Mouse (Mus musculus): ENCODE data around the gene Crhr1. TPM values are rescaled to one million over a fixed set of nuclear protein-coding genes. Genes with fewer than 3 reads are reported as not detected.
"Not testable (repeated sequence)": the region's sequence is repeated elsewhere in the genome, so short reads cannot be mapped to it uniquely, and the experiment has no call there.

Crhr1 gene
- polyA plus RNA-seq, 1 experiment, result 2.5 TPM

DNA sequence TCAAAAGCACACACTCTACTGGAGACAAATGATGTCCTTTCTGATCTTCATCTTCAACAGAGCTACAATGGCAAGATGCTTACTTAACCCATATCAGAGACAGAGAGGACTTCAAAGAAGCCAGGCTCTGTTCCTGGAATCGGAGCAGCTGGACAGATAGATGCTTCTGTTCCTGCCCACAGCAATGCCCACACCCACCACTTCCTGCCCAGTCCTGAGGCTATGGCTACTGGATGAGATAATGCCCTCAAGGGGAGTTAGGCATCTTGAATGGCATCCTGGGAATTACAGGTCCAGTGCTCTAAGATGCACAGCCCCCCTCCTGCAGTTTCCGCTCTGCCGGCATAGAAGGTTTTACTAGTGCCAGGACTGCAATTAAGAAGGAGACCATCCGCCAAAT lies 73.9 kb downstream of the Crhr1 start:
- Histone ChIP-seq H3K4me1 (ENCODE audit: control insufficient read depth, insufficient read depth, insufficient read length) (no peaks in the 10 kb centered on the region), H3K4me3 (ENCODE audit: extremely low read depth, insufficient read depth, insufficient read length) (no peak overlapping the region), H3K27ac (ENCODE audit: insufficient read depth, low read length) (no peak overlapping the region), H3K36me3 (ENCODE audit: control insufficient read depth, insufficient read depth, low read length) (no peaks in the 10 kb centered on the region), H3K27me3 (ENCODE audit: control insufficient read depth, insufficient read depth, low read length) (no peaks in the 10 kb centered on the region)
- no peak for DNase-seq (ENCODE audit: low read depth in 1 of 2, low spot score in 2 of 2)
- TF ChIP-seq POLR2A (IDR thresholded peaks at IDR 0.05; ENCODE audit: low read depth, low read length) (no peak), CTCF (IDR thresholded peaks at IDR 0.05; ENCODE audit: extremely low read depth, insufficient read depth, insufficient read length, insufficient replicate concordance) (no peak)
- 76% methylated on average over 4 of the region's 4 CpGs for WGBS

DNA sequence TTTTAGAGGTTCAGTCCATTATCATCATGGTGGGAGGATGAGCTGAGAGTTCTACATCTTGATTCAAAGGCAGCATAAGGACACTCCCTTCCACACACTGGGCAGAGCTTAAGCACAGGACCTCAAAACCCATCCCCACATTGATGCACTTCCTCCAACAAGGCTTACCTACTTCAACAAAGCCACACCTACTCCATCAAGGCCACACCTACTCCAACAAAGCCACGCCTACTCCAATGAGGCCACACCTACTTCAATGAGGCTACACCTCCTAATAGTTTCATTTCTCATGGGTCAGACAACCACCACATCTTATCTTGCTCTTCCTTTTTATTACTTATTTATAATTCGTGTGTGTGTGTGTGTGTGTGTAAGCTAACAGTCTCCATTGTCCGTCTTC lies 76.4 kb downstream of the Crhr1 start:
- no peak overlapping the region for H3K27ac ChIP-seq (ENCODE audit: insufficient read depth, low read length)
- H3K27me3 ChIP-seq (ENCODE audit: control insufficient read depth, insufficient read depth, low read length), result no peaks in the 10 kb centered on the region
- no peak for DNase-seq (ENCODE audit: low read depth in 1 of 2, low spot score in 2 of 2)
- WGBS, result 64% methylated on average over 3 of the region's 3 CpGs
- H3K36me3 ChIP-seq (ENCODE audit: control insufficient read depth, insufficient read depth, low read length), result no peaks in the 10 kb centered on the region
- TF ChIP-seq CTCF (IDR thresholded peaks at IDR 0.05; ENCODE audit: extremely low read depth, insufficient read depth, insufficient read length, insufficient replicate concordance) (no peak), POLR2A (IDR thresholded peaks at IDR 0.05; ENCODE audit: low read depth, low read length) (no peak)
- H3K4me1 ChIP-seq (ENCODE audit: control insufficient read depth, insufficient read depth, insufficient read length), result no peaks in the 10 kb centered on the region
- no peak overlapping the region for H3K4me3 ChIP-seq (ENCODE audit: extremely low read depth, insufficient read depth, insufficient read length)

DNA sequence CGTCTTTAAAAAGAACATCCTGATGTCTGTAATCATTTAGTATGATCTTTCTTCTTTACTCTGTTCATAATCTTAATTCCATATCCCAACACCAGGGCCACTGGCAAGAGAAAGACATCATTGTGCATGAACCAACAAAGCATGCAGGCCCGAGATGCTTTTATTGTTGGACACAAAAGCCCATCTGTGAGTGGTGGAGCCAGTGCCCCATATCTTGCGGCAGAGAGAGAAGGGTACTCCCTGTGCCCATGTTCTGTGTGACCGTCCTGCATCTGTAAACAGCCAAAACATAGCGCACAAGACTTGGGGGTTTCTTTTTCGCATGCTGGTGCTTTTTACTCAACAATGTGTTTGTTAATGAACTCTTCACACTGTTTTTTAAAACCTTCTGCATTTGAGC lies 78.6 kb downstream of the Crhr1 start:
- DNase-seq (ENCODE audit: low read depth in 1 of 2, low spot score in 2 of 2), result no peak
- no peaks in the 10 kb centered on the region for H3K4me1 ChIP-seq (ENCODE audit: control insufficient read depth, insufficient read depth, insufficient read length)
- 89% methylated on average over 6 of the region's 6 CpGs for WGBS
- TF ChIP-seq POLR2A (IDR thresholded peaks at IDR 0.05; ENCODE audit: low read depth, low read length), result no peak
- TF ChIP-seq CTCF (IDR thresholded peaks at IDR 0.05; ENCODE audit: extremely low read depth, insufficient read depth, insufficient read length, insufficient replicate concordance), result no peak
- H3K27me3 ChIP-seq (ENCODE audit: control insufficient read depth, insufficient read depth, low read length), result no peaks in the 10 kb centered on the region
- no peaks in the 10 kb centered on the region for H3K36me3 ChIP-seq (ENCODE audit: control insufficient read depth, insufficient read depth, low read length)
- H3K27ac ChIP-seq (ENCODE audit: insufficient read depth, low read length), result no peak overlapping the region
- H3K4me3 ChIP-seq (ENCODE audit: extremely low read depth, insufficient read depth, insufficient read length), result no peak overlapping the region

DNA sequence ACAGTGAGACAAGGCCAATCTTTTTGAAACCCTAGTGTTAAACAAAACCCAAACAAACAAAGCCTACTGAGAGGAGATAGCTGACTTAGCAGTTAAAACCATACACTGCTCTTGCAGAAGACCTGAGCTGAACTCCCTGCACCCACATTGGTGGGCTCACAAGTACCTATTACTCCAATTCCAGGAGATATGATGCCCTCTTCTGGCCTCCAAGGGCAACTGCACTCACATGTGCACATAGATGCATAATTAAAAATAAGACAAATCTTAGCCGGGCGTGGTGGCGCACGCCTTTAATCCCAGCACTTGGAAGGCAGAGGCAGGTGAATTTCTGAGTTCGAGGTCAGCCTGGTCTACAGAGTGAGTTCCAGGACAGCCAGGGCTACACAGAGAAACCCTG lies 81.5 kb downstream of the Crhr1 start:
- H3K4me1 ChIP-seq (ENCODE audit: control insufficient read depth, insufficient read depth, insufficient read length); H3K36me3 ChIP-seq (ENCODE audit: control insufficient read depth, insufficient read depth, low read length); DNase-seq (ENCODE audit: low read depth in 1 of 2, low spot score in 2 of 2); H3K4me3 ChIP-seq (ENCODE audit: extremely low read depth, insufficient read depth, insufficient read length); H3K27me3 ChIP-seq (ENCODE audit: control insufficient read depth, insufficient read depth, low read length); H3K27ac ChIP-seq (ENCODE audit: insufficient read depth, low read length): not testable (repeated sequence)
- 91% methylated on average over 5 of the region's 5 CpGs for WGBS

DNA sequence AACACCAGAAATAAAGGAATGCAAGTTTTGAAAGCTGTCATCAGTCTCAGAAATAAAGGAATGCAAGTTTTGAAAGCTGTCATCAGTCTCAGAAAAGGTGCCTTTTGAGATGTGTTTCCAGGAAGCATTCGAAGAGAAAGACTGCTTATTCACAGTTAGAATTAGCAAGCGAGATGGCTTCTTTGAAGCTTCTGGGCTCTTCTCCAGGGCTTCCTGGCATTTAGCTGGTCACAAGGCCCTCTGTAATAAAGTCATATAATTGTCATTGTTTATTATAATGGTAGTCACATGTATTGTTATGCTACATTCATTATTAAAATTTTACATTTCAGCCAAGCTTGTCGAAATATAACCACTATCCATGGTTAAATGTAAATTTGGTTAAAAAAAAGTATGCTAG lies 85.4 kb downstream of the Crhr1 start:
- no peak for DNase-seq (ENCODE audit: low read depth in 1 of 2, low spot score in 2 of 2)
- no peak for TF ChIP-seq POLR2A (IDR thresholded peaks at IDR 0.05; ENCODE audit: low read depth, low read length)
- Histone ChIP-seq H3K27ac (ENCODE audit: insufficient read depth, low read length) (no peak overlapping the region), H3K27me3 (ENCODE audit: control insufficient read depth, insufficient read depth, low read length) (no peaks in the 10 kb centered on the region), H3K36me3 (ENCODE audit: control insufficient read depth, insufficient read depth, low read length) (no peaks in the 10 kb centered on the region), H3K4me3 (ENCODE audit: extremely low read depth, insufficient read depth, insufficient read length) (no peak overlapping the region), H3K4me1 (ENCODE audit: control insufficient read depth, insufficient read depth, insufficient read length) (no peaks in the 10 kb centered on the region)
- 73% methylated on average over 3 of the region's 3 CpGs for WGBS

DNA sequence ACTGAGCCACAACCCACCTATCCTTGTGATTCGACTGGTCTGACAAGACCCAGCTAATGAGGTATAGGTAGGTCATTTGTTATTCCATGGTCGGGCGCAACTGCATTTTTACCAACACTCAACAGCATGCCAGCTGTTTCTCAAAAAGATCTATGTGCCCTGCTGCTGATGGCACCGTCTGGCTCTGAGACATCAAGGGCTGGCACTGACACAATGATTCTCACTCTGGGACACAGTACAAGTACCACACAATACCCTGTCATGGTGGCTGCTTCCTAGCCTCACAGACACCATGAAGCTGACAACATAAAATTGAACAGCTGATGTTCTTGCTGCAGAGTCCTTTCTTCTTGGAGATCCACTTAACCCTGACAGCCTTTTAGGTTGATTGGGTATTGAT lies 87.6 kb downstream of the Crhr1 start:
- TF ChIP-seq CTCF (IDR thresholded peaks at IDR 0.05; ENCODE audit: extremely low read depth, insufficient read depth, insufficient read length, insufficient replicate concordance) (no peak), POLR2A (IDR thresholded peaks at IDR 0.05; ENCODE audit: low read depth, low read length) (no peak)
- Histone ChIP-seq H3K27me3 (ENCODE audit: control insufficient read depth, insufficient read depth, low read length) (no peaks in the 10 kb centered on the region), H3K4me3 (ENCODE audit: extremely low read depth, insufficient read depth, insufficient read length) (no peak overlapping the region), H3K36me3 (ENCODE audit: control insufficient read depth, insufficient read depth, low read length) (no peaks in the 10 kb centered on the region), H3K27ac (ENCODE audit: insufficient read depth, low read length) (no peak overlapping the region), H3K4me1 (ENCODE audit: control insufficient read depth, insufficient read depth, insufficient read length) (no peaks in the 10 kb centered on the region)
- no peak for DNase-seq (ENCODE audit: low read depth in 1 of 2, low spot score in 2 of 2)
- WGBS, result 81% methylated on average over 4 of the region's 4 CpGs

DNA sequence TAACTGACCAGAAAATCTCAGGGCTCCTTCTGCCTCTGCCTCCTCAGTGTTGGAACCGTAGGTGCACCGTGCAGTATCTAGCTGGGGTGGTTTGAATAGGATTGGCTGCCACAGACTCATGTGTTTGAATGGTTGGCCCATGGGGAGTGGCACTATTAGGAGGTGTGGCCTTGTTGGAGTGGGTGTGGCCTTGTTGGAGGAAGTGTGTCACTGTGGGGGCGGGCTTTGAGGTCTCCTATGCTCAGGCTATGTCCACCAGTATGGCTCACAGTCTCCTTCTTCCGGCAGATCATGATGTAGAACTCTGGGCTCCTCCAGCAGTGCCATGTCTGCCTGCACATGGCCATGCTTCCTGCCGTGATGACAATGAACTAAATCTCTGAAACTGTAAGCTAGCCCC lies 89.1 kb downstream of the Crhr1 start:
- WGBS, result 69% methylated on average over 5 of the region's 5 CpGs
- no peak for DNase-seq (ENCODE audit: low read depth in 1 of 2, low spot score in 2 of 2)
- no peak for TF ChIP-seq CTCF (IDR thresholded peaks at IDR 0.05; ENCODE audit: extremely low read depth, insufficient read depth, insufficient read length, insufficient replicate concordance)
- TF ChIP-seq POLR2A (IDR thresholded peaks at IDR 0.05; ENCODE audit: low read depth, low read length), result no peak
- Histone ChIP-seq H3K36me3 (ENCODE audit: control insufficient read depth, insufficient read depth, low read length) (no peaks in the 10 kb centered on the region), H3K27me3 (ENCODE audit: control insufficient read depth, insufficient read depth, low read length) (no peaks in the 10 kb centered on the region), H3K4me3 (ENCODE audit: extremely low read depth, insufficient read depth, insufficient read length) (no peak overlapping the region), H3K4me1 (ENCODE audit: control insufficient read depth, insufficient read depth, insufficient read length) (no peaks in the 10 kb centered on the region), H3K27ac (ENCODE audit: insufficient read depth, low read length) (no peak overlapping the region)

DNA sequence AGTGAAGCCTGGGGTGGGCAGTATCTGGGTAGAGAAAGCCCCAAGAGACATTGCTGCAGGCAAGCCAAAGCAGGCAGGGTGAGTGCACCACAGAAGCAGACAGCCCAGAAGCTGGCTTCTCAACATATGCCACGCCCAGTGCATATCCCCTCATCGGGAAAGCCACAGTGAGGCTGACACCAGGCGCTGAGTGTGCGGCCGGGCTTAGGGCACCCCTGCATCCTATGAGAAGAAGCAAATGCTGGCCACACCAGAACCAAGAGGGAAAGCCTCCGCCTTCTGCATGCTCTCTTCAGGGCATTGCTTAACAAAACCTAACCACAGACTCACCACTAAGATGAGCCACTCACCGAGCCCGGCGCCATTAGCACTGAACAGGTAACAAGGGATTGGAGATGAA lies 90.6 kb downstream of the Crhr1 start:
- Histone ChIP-seq H3K4me3 (ENCODE audit: extremely low read depth, insufficient read depth, insufficient read length) (no peak overlapping the region), H3K27ac (ENCODE audit: insufficient read depth, low read length) (no peak overlapping the region), H3K4me1 (ENCODE audit: control insufficient read depth, insufficient read depth, insufficient read length) (no peaks in the 10 kb centered on the region), H3K27me3 (ENCODE audit: control insufficient read depth, insufficient read depth, low read length) (no peaks in the 10 kb centered on the region), H3K36me3 (ENCODE audit: control insufficient read depth, insufficient read depth, low read length) (no peaks in the 10 kb centered on the region)
- 81% methylated on average over 9 of the region's 9 CpGs for WGBS
- no peak for DNase-seq (ENCODE audit: low read depth in 1 of 2, low spot score in 2 of 2)
- no peak for TF ChIP-seq POLR2A (IDR thresholded peaks at IDR 0.05; ENCODE audit: low read depth, low read length)

Other genes with a start within 250 kb of the Crhr1 start
- gene Nsf, start 178.8 kb upstream of the Crhr1 start, polyA plus RNA-seq (2012; rRNA removed), result 36.8 and 38.9 TPM in 2 replicates
- 6.0 and 7.4 TPM in 2 replicates for gene Arf2, start 166.1 kb upstream of the Crhr1 start, polyA plus RNA-seq (2012; rRNA removed)
- gene Sppl2c, start 53.5 kb downstream of the Crhr1 start, polyA plus RNA-seq (2012; rRNA removed), result not detected in 2 replicates
- 0.57 and 0.66 TPM in 2 replicates for gene Mapt, start 98.5 kb downstream of the Crhr1 start, polyA plus RNA-seq (2012; rRNA removed)

Data from spleen, adult 2 months (tissue).